Mouse (Mus musculus) T-helper 17 cell (primary cell): Measurements from ENCODE around the gene Chchd1.

Experiments used
- in situ Hi-C, 2 experiments: fragments of 300-600 bp; cut with MboI, MseI; formaldehyde crosslinking; loops; 1 replicate in 1 of 2; 2 replicates in 1 of 2; pipeline ENCODE4 v1.15.1; 2025; ENCODE audit warnings: high pct_unique_total_duplicates in 2 of 2

Chchd1 gene

DNA sequence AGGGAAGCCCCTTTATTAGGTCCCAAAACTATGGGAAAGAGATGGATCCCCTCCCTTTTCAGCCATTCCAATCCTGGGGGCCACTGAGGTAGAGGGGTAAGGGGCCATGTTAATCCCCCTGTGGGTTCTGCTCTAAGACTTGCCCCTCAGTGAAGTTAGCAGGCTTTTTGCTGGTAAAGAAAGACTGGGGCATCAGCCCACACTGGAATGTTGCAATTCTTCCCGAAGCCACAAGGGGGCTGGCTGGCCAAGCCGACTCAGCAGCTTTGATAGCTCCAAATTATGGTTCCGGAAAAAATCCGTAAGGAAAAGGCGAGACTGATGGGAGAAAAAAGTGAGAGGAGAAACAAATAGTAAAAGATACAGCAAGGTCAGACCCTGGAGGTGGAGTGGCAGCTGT, 21.2 kb downstream of the Chchd1 start:
- in situ Hi-C loops: no loop called here

GRCm38 (mm10) chr14:20725660-20726339, 23.0 kb downstream of the Chchd1 start:
- in situ Hi-C loops: no loop called here

- in situ Hi-C loops: no loop called here
Observed at GRCm38 (mm10) chr14:20729871-20730270, 27.1 kb downstream of the Chchd1 start.

DNA sequence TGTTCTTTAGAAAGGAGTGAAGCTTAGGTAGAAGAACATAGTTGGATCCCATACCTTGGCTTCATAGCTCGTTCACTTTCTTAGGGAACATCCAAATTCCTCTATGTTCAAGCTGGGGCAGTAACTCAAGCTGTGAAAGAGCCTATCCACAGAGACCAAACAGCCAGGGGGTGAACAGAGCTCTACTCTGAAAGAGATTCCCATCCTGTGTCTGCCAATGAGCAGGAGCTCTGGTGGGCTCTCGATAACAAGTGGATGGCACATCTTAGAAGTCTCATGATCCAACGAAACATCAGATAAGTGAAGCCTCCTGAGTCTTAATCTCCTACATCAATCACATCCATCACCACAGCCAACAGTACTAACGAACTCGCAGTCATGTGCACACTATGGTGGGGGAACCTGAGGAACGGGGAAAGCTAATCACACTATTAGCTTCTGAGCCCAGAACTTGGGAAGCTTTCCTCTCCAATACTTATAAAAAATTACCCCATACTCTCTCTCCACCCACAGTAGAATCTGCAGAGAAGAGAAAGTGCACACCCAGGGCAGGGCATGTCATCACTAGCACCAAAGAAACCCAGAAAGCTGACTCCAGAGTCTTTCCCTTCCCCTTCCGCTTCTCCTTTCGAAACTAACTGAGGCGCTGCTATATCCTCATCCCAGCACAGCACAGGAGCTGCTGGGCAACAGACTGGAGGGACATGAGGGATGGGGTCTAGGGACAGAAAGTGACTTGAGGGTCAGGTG, 28.2 kb downstream of the Chchd1 start:
- in situ Hi-C loops: no loop called here

DNA sequence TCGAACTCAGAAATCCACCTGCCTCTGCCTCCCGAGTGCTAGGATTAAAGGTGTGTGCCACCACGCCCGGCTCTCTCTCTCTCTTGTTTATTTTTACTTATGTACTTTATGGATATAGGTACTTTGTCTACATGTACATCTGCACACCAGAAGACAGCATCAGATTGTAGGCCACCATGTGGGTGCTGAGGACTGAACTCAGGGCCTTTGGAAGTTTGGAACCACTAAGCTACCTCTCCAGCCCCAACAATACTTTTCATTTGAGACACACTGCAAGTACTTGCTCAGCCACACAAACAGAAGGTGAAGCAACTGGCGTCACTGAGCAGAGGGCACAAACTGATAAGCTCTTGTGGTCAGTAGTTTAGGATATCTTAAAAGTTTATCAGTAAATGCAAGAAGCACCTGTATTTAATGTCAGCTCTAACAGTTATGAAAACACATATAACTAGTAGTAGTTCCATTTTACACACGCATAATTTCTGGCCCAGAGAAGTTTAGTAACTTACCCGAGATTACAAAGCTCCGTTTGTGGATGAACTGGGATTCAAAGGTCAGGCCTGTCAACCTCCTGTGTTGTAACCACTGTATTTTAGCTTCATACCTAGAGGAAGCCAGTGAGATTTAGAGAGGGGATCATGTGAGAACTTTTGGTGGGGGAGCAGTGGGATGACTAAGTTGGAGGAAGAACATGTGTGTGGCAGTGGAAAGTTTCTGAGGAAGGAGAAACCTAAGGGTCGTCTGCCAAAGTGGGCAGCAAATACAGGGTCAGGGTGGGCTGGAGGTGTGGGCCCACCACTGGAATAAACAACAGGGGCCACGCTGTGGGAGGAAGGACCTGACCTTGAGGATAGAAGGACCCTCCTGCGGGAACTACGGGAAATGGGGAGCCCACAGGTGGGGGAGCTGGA, 30.5 kb downstream of the Chchd1 start:
- in situ Hi-C loops: no loop called here

DNA sequence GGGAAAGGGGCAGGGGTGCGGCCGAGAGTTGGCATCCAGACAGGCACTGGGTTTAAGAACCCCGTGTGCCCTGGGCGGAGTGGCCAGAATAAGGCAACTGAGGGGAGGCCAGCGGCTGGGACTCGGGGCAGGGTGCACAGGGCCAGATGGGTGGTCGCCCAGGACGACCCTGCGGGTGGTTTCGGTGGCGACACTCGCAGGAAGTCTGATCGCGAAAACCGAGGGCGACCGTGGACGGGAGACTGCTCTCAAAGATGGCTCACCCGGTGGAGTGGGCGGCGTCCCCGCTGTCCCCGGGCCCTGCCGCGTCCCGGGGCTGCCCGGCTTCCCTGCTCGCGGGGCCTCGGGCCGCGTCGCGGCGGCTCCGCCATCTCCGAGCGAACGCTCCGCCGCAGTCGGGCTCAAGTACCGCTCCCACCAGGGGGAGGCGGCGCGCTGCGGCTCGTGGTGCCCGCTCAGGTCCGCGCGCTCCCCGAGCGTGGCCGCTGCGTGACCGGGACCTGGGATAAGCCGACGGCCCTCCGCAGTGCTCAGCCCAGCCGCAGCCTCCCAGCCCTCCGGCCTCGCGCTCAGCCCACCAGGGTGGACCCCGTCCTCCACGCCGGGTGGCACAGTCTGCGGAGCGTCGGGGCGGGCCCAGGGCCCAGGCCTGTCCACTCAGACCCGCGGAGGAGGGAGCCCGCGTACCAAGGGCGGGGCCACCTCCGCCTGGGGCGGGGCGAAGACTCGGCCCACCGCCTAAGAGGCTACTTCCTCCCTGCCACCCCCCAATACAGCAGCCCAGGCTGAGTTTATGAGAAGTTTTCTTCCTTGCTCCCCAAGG, 31.4 kb downstream of the Chchd1 start, which contains the start of gene Ndst2:
TSS of gene Ndst2 (minus strand) at position 611 of the 823 bp plus-strand sequence.
- in situ Hi-C loops: no loop called here

DNA sequence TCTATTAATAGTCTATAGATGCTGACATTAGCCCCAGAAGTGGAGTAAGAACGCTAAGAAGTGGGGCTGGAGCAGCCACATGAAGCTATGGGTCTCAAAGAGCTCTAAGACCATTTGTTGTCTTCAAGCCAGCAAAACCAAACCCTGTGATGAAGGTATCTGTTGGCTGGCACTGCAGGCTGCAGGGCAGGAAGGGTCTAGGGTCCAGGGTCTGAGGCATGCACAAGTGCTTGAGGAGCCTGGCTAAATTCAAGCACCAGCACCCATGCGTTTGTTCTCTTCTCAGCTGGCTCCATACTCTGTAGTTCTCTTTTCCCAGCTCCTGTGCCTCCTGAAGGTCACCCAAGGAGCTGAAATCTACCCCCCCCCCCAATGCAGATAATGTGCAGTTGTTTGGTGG, 32.2 kb downstream of the Chchd1 start:
- in situ Hi-C loops: no loop called here

- in situ Hi-C loops: no loop called here
Observed at GRCm38 (mm10) chr14:20735892-20736390, 33.1 kb downstream of the Chchd1 start.

- in situ Hi-C loops: no loop called here
Observed at GRCm38 (mm10) chr14:20737306-20737705, 34.5 kb downstream of the Chchd1 start.

DNA sequence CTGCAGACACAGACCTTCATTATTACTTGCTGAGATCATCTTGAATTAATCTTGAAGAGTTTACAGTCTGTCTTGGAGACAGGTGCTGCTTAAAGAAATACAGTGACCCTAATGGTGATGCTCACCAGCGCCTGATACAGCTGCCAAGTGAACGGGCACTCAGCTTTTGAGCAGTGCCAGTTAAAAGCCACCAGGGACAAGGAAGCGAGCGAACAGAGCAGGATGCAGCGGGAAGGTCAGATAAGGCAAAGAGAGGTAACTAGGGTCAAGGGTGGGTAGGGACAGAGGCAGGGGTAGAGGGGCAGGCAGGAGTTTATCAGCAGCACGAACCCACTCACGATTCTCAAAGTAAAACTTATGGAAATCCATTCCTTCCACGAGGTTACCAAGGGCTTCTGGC, 35.7 kb downstream of the Chchd1 start:
- in situ Hi-C loops: no loop called here

- in situ Hi-C loops: no loop called here
Observed at GRCm38 (mm10) chr14:20741301-20741700, 38.5 kb downstream of the Chchd1 start.

GRCm38 (mm10) chr14:20743614-20744013, 40.8 kb downstream of the Chchd1 start:
- in situ Hi-C loops: no loop called here

DNA sequence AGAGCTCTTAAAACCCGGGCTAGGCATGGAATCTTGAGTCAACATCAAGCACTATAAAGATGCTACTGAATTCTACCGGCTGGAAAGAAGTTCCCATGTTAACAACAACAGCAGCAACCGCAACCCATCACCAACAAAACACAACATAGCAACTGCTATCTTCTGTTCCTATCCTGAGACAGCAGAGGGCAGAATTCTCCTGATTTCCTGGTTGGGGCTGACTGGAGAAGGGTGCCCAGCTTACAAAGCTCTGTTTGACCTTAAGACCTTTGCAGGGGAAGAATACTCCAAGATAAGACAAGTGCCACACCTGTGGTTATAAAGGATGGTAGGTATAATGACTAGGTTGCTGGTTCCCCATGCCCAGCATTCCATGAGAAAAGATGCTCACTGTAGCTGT, 44.1 kb downstream of the Chchd1 start:
- in situ Hi-C loops: no loop called here

- in situ Hi-C loops: no loop called here
Observed at GRCm38 (mm10) chr14:20748388-20748787, 45.6 kb downstream of the Chchd1 start.

DNA sequence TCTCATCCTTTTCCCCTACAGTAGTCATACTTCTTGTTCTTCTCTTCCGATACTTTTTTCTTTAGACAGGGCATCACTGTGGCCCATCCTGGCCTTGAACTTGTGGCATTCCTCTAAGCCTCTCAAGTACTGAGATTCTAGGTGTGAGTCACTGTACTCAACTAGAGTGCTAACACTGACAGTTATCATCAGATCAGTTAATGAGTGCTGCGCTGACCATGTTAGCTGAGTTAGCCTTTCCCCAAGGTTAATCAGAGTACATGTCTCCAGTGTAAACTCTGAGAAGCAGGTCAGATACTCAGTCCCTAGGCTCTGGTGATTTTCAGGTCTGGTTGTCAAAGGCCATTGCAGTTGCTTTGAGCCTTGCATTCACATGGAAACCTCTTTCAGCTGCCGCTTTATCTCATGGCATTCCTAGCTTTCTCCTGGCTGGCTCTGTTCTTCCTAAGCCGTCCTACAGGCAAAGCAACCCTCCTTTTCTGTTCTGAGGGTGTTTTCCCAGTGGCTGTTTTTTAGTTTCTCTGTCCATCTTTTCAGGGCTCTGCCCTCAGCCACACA, 46.8 kb downstream of the Chchd1 start:
- in situ Hi-C loops: loop anchor here in 1 of 2 experiments (25.0 kb wide), 1 partner anchor 263 kb away; no protein-coding TSS in a partner anchor

DNA sequence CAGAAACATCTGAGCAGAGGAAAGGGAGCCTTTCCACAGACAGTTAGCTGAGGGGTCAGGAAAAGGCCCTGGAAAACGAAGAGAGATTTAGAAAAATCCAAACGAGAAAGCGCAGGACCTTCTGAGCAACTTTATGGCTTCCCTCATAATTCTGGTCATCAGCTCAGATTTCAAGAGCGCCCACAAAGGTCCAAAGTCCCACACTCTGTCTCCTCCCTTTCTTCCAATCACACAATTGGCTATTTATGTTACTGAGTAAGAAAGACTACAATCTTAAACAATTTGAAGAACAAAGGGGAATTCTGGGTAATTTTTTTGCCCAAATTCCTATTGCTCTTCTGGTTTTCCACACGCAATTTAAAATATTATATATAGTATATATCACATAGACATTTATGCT, 47.7 kb downstream of the Chchd1 start:
- in situ Hi-C loops: loop anchor here in 1 of 2 experiments (25.0 kb wide), 1 partner anchor 262 kb away; no protein-coding TSS in a partner anchor

DNA sequence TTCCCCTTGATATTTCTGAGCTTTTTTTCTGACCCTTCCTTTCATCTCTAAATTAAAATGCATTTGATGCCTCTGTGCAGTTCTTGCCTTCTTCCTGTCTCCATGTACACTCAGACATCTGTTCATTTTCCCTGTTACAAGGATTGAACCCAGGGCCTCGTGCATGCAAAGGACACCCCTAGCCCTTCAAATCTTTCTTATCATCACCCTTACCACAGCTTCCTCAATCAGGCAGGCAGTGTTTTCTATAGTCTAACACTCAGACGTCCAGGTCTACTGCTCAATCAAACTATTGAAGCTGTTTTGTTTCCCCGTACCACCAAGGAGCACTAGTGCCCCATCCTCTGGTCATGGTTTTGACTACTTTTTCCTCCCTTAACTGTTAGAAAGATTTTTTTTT, 51.0 kb downstream of the Chchd1 start:
- in situ Hi-C loops: loop anchor here in 1 of 2 experiments (25.0 kb wide), 1 partner anchor 259 kb away; no protein-coding TSS in a partner anchor
